Mouse (Mus musculus) right cerebral cortex, adult 18-20 months (tissue): ENCODE measurements around the gene Rab25.

Experiments
- DNase-seq: peaks from one replicate; pipeline ENCODE4 v3.0.0; 2022; ENCODE audit warnings: mixed read lengths

Rab25 gene

DNA sequence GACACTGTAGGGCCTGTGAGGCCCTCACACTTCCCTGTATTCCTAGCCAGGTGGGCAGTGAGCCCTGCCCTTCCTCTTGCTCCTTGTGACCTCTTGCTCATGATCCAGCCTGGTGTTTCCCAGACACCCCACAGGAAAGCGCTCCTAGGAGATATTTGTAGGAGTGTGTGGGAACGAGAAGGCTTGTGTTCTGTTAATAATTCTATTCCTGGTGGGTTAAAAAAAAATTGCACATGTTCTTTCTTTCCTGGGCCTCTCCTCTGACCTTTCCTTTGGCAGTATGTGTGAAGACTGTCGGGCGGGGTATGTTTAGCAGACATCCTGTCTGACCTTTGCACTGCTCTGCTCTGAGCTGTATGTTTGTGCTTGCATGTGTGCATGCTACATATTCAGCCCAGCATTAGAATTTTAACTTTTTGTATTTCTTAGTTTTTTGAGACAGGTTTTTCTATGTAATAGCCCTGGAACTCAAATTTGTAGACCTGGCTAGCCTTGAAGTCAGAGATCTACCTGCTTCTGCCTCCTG is 18.5 kb upstream of the Rab25 start:
- no peak for DNase-seq

GRCm38 (mm10) chr3:88566116-88566515 is 18.0 kb upstream of the Rab25 start:
- DNase-seq = no peak

GRCm38 (mm10) chr3:88563966-88564365 is 15.9 kb upstream of the Rab25 start:
- DNase-seq = no peak

DNA sequence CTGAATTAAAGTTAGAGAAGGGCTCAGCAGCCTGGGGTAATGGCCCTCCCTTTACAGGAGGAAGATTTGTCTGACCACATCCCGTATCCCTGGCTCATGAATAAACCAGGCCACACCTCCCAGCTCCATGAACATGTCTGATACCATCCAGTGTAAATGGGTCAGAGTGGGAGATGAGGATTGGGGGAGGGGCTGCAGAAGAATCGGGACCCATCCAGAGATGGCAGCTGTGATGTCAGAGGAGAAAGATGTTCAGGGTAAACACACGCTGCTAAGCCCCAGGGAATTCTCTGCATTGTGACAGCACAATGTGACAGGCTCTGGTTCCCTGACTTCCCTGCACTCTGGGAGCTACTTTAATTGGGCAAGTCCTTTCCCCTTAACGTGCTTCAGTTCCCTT is 15.3 kb upstream of the Rab25 start:
- DNase-seq = no peak

DNA sequence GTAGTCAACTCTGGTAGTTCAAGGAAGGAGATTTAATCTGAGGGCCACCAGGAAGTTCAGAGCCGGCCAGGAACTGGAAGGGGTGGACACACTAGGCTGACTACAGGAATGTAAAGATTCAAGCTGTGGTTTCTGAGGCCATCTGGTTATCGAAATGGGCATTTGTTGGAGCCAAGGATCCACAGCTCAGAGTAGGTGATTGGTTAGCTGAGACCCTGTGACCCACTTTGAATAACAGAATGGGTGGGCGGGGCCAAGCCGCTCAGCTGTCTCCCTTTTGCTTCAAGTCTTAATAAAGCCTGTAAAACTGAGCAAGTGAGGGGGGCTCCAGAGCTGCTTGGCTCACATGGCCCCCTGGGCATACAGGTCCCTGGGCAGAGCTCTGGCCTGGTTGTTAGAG is 13.9 kb upstream of the Rab25 start:
- DNase-seq = no peak

DNA sequence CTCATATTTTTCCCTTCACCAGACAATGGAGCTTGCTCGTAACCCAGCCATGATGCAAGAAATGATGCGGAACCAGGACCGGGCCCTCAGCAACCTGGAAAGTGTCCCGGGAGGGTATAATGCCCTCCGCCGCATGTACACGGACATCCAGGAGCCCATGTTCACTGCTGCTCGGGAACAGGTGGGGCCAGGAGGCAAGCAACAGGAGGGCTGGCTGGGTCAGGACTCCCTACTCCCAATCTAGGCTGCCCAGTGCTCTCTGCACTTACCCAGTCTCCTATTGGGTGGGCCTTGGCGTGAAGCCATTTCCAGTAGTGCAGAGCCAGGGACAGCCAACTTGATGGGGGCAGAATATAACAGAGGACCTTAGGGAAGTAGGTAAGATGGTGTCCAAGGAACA is 11.5 kb upstream of the Rab25 start:
- DNase-seq = no peak

DNA sequence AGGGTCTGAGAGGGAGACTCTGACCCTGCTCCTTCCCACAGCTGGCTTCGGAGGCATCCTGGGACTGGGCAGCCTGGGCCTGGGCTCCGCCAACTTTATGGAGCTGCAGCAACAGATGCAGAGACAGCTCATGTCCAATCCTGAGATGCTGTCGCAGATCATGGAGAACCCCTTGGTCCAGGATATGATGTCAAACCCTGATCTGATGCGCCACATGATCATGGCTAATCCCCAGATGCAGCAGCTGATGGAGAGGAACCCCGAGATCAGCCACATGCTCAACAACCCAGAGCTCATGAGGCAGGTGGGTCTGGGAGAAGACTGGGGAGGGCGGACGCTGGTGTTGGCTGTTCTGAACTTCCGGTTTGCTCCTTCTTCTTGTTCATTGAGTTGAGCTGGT is 8.5 kb upstream of the Rab25 start:
- no peak for DNase-seq

DNA sequence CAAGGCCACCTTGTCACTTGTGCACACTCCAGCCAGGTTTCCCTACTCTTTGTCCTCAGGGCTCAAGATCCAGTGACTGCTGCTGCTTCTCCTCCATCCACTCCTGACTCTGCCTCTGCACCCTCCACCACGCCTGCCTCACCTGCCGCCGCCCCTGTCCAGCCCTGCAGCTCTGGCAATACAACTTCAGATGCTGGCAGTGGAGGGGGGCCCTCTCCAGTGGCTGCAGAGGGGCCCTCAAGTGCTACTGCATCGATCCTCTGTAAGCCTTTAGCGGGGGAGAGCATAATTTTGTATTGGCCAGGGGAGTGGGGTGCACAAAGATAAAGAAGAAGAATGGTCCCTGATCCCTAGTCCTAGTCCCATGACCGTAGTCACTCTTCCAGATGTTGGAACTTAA is 7.6 kb upstream of the Rab25 start:
- DNase-seq = no peak

GRCm38 (mm10) chr3:88555069-88555605 is 7.0 kb upstream of the Rab25 start:
- DNase-seq = no peak

DNA sequence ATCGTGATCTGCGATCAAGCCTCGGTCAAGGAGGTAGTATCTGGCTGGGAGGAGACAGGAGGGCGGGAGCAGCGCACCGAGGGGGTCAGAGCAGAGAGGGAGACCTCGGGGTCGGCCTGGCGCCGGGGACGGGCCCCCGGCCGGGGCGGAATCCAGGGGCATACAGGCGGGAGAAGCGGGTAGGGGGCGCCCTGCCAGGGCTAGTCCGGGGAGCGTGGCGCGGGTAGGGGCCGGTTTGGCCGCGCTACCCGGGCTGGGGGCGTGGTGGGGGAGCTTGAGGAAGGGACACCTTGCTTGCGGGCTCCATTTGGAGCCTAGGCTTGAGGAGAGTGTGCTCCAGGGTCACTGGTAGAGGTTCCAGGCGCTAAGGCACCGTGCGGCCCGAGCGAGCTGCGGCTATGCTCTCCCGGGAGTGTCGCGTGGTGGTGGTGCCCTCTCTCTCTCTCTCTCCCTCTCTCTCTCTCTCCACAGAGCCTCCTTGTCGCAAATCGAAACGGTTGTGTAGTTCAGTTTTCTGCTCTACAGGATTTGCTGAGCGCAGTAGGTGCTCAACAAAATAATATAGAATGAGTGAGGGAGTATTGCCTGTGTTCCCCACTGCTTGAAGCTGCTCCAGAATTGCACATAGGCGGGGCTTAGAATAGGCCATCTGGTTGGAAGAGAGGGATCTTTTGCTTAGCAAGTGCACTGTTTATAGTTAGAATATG is 5.9 kb upstream of the Rab25 start:
- DNase-seq = peak; percentile 54

- DNase-seq = peak; percentile 88
Measured at GRCm38 (mm10) chr3:88553525-88553879, 5.4 kb upstream of the Rab25 start, which contains the start of gene Ubqln4. Gene Ubqln4, plus strand, starts transcription at chr3:88553758.

GRCm38 (mm10) chr3:88552676-88553524 is 4.8 kb upstream of the Rab25 start, which contains the start of gene Lamtor2:
Gene Lamtor2, minus strand, starts transcription at chr3:88553074.
- peak; percentile 98 for DNase-seq

GRCm38 (mm10) chr3:88552082-88552645 is 4.1 kb upstream of the Rab25 start:
- no peak for DNase-seq

- DNase-seq = no peak
Measured at GRCm38 (mm10) chr3:88551586-88551985, 3.5 kb upstream of the Rab25 start.

DNA sequence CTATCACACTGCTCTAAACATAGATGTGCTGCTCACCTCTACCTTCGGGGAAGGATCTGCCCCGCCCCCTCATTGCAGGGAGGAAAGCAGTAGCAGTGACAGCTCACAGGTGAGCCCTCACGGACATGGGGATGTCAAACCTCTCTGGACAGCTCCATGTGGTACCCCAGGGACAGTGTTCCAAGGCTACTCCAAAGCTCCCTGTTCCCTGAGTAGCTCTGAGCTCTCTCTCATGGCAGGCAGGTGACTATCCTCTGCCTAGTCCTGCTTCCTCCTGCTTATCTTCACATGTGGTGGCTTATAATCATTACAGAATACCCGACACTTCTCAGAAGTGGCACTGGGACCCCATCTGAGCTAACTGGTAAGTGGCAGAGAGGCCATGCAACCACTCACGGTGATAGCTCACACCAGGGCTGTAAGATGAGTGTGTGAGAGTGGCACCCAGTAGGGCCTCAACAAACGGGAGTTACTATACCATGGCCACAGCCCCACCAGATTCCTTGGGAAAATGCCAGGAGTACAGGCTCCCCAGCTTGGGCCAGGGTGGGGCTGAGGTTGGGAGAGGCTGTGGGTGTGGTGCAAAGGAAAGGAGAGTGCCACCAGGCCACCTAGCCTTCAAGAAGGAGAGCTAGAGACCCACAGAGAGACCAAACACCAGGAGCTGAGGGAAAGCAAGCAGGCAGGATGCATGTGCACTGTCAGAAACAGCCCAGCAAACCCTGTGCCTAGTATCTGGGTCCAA is 1.3 kb downstream of the Rab25 start:
- no peak for DNase-seq

GRCm38 (mm10) chr3:88544955-88545591 is 3.0 kb downstream of the Rab25 start:
- no peak for DNase-seq

DNA sequence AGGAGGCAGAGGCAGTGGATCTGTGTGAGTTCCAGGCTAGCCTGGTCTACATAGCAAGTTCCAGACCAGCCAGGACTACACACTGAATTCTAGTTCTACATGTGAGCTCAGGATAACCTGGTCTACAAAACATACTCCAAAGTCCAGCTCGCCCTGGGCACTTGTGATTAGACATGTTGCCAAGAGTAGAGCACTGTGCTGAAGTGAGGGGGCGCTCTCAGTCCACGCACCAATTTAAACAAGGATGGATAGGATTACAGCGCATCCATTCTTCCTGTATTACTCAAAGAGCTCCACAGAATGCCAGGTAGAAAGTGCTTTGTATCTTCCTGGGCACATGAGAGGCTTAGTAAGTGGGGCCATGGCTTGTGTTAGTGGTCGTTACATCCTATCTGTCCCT is 3.6 kb downstream of the Rab25 start:
- no peak for DNase-seq

DNA sequence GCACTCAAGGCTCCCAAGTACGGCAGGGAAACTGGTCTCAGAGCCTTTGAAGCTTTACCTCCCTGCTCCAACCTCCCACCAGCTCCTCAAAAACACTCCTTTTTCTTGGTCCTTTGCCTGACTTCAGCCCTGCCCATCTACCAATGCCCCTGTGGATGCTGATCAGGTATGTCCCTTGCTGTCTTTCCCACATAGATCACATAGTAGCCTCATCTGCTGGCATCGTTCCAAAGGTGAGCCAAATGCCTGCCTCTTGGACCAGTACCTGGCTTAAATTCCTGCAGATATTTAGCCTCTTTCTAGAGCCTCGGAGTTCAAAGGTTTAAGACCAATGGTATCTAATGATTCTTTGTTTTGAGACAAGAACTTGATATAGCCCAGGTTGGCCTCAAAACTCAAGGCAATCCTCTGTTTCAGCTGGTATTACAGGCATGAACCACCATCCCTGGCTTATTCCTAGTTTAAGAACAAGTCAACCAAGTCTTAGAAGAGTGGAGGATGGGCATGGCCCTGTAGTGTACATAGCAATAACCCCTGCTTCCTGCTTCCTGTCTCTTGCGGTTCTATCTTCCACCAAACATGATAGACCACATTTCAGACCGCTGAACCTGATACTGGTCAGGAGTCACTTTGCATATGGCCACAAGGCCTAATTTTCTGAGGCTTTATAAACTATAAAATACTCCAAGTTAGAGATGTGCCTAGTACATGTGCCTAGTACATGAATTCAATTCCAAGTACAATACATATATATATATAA is 4.3 kb downstream of the Rab25 start:
- DNase-seq = no peak

GRCm38 (mm10) chr3:88543174-88543573 is 4.9 kb downstream of the Rab25 start:
- no peak for DNase-seq

GRCm38 (mm10) chr3:88542486-88542885 is 5.6 kb downstream of the Rab25 start:
- no peak for DNase-seq
